Mouse (Mus musculus) left cerebral cortex, adult 8-10 months (tissue): ENCODE data around the gene Rrp15. TPM values are rescaled to one million over a fixed set of nuclear protein-coding genes. Genes with fewer than 3 reads are reported as not detected.

Experiments
- DNase-seq, 2 experiments: peaks; one replicate each; pipeline ENCODE4 v3.0.0; 2022; ENCODE audit warnings: low spot score in 2 of 2
- total RNA-seq, 4 experiments: library from RNA; stranded (reverse); gene quantifications; 2 replicates each; pipeline ENCODE4 v1.2.4; 2022

Gene Rrp15
- total RNA-seq, 4 experiments from 2014 or later: 11.2 to 15.2 (median 12.4) TPM

- DNase-seq: no peak
Observed at GRCm38 (mm10) chr1:186714215-186714614, 34.9 kb downstream of the Rrp15 start.

GRCm38 (mm10) chr1:186712802-186713471 is 36.2 kb downstream of the Rrp15 start:
- no peak for DNase-seq

GRCm38 (mm10) chr1:186705915-186706248 is 43.3 kb downstream of the Rrp15 start, which contains the start of gene Tgfb2:
Gene Tgfb2, minus strand, starts transcription at chr1:186705989.
- DNase-seq: peak in 1 of 2 experiments; percentile 36

- peak in 1 of 2 experiments; percentile 43 for DNase-seq
Observed at GRCm38 (mm10) chr1:186705203-186705914, 43.8 kb downstream of the Rrp15 start.

GRCm38 (mm10) chr1:186703980-186704701 is 45.0 kb downstream of the Rrp15 start:
- no peak for DNase-seq

GRCm38 (mm10) chr1:186703256-186703979 is 45.7 kb downstream of the Rrp15 start:
- no peak for DNase-seq

GRCm38 (mm10) chr1:186702391-186703255 is 46.5 kb downstream of the Rrp15 start:
- no peak for DNase-seq

- no peak for DNase-seq
Observed at GRCm38 (mm10) chr1:186701206-186701905, 47.8 kb downstream of the Rrp15 start.

GRCm38 (mm10) chr1:186700496-186700895 is 48.7 kb downstream of the Rrp15 start:
- no peak for DNase-seq

GRCm38 (mm10) chr1:186698583-186699338 is 50.4 kb downstream of the Rrp15 start:
- DNase-seq: no peak

GRCm38 (mm10) chr1:186696231-186696630 is 52.9 kb downstream of the Rrp15 start:
- no peak for DNase-seq

GRCm38 (mm10) chr1:186695361-186695760 is 53.8 kb downstream of the Rrp15 start:
- no peak for DNase-seq

- DNase-seq: no peak
Observed at GRCm38 (mm10) chr1:186692370-186692769, 56.8 kb downstream of the Rrp15 start.

GRCm38 (mm10) chr1:186691708-186692107 is 57.5 kb downstream of the Rrp15 start:
- DNase-seq: no peak

- DNase-seq: no peak
Observed at GRCm38 (mm10) chr1:186684041-186684440, 65.1 kb downstream of the Rrp15 start.

- no peak for DNase-seq
Observed at GRCm38 (mm10) chr1:186682606-186683005, 66.6 kb downstream of the Rrp15 start.

- no peak for DNase-seq
Observed at GRCm38 (mm10) chr1:186677614-186678013, 71.5 kb downstream of the Rrp15 start.

GRCm38 (mm10) chr1:186676199-186676598 is 73.0 kb downstream of the Rrp15 start:
- DNase-seq: no peak

GRCm38 (mm10) chr1:186675263-186675662 is 73.9 kb downstream of the Rrp15 start:
- DNase-seq: no peak
